Mouse (Mus musculus): ENCODE data around the gene Taf6l. TPM values are rescaled to one million over a fixed set of nuclear protein-coding genes. Genes with fewer than 3 reads are reported as not detected.

The Taf6l gene
- polyA plus RNA-seq (2012; rRNA removed) = 14.1 and 15.6 TPM in 2 replicates

GRCm38 (mm10) chr19:8786008-8786781 is at the start of gene Taf6l:
Taf6l (minus strand) TSS chr19:8786417.
- no peak within 1 kb of the TSS for H3K27ac ChIP-seq (ENCODE audit: insufficient read depth, low read length)
- under 1% methylated on average over 32 of the region's 32 CpGs for WGBS

DNA sequence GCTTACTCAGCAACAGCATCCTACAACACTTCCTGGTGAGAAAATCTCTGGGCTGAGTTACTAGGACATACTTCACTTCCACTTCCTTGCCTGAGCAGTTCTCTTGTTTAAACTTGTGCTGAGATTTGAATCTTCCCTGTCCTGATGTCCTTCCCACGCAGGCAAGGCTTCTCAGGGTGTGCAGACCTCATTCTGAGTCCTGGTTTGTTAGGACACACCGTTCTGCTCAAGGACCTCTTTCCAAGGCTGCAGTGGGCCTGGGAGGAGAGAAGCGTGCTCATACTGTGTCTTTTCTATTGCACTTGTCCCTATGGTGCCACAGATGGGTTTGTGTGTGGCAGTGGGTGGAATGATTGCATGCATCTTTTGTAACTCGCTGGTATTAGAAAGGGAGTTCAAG is 46.8 kb upstream of the Taf6l start:
- 80% methylated on average over 4 of the region's 4 CpGs for WGBS
- Histone ChIP-seq H3K27me3 (ENCODE audit: control insufficient read depth, insufficient read depth, low read length) (no peaks in the 10 kb centered on the region), H3K4me3 (replicated peaks; ENCODE audit: insufficient read depth, low read depth, low read length) (no peak overlapping the region), H3K4me1 (ENCODE audit: control insufficient read depth, insufficient read depth, low read length) (0 out of 2 replicates have a peak, but pooled peaks cover 2% of the 10 kb centered on the region), H3K27ac (ENCODE audit: insufficient read depth, low read length) (no peak overlapping the region)
- no peak for DNase-seq
- TF ChIP-seq CTCF (IDR thresholded peaks at IDR 0.05; ENCODE audit: borderline replicate concordance, insufficient read depth, low read depth, low read length) (no peak), POLR2A (IDR thresholded peaks at IDR 0.05; ENCODE audit: borderline replicate concordance, insufficient read depth, low read length) (no peak)

More at GRCm38 (mm10) chr19:8786008-8786781, at the start of gene Taf6l:
- Histone ChIP-seq H3K4me3 (replicated peaks; ENCODE audit: insufficient read depth, low read depth, low read length) (peak within 1 kb of the TSS; percentile 91), H3K4me1 (ENCODE audit: control insufficient read depth, insufficient read depth, low read length) (peaks cover 3% of the 10 kb centered on the region; the same call in 1 of the 2 replicates), H3K27me3 (ENCODE audit: control insufficient read depth, insufficient read depth, low read length) (no peaks in the 10 kb centered on the region)
- peak; percentile 90 to 95 for DNase-seq
- no peak; the same call in 1 of the 2 replicates for TF ChIP-seq CTCF (IDR thresholded peaks at IDR 0.05; ENCODE audit: borderline replicate concordance, insufficient read depth, low read depth, low read length)
- TF ChIP-seq POLR2A (IDR thresholded peaks at IDR 0.05; ENCODE audit: borderline replicate concordance, insufficient read depth, low read length) = peak; percentile 45; the same call in 1 of the 2 replicates

DNA sequence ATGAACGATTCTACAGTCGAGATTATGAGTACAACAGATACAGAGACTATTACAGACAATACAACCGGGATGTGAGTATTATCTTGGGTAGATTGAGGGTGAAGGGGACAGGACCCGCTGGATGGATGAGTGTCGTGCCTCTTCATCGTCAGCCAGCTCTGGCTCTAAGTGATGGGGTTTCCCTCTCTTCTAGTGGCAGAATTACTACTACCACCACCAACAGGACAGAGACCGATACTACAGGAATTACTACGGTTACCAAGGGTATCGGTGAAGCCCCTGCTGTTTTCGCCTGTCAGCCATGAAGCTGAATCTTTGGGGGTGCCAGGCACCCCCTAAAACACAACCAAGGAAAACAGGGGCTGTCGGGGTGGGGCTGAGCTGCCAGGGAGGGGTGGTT is 45.0 kb upstream of the Taf6l start:
- Histone ChIP-seq H3K27me3 (ENCODE audit: control insufficient read depth, insufficient read depth, low read length) (no peaks in the 10 kb centered on the region), H3K27ac (ENCODE audit: insufficient read depth, low read length) (no peak overlapping the region), H3K4me3 (replicated peaks; ENCODE audit: insufficient read depth, low read depth, low read length) (no peak overlapping the region), H3K4me1 (ENCODE audit: control insufficient read depth, insufficient read depth, low read length) (0 out of 2 replicates have a peak, but pooled peaks cover 2% of the 10 kb centered on the region)
- no peak for DNase-seq
- TF ChIP-seq CTCF (IDR thresholded peaks at IDR 0.05; ENCODE audit: borderline replicate concordance, insufficient read depth, low read depth, low read length) (no peak), POLR2A (IDR thresholded peaks at IDR 0.05; ENCODE audit: borderline replicate concordance, insufficient read depth, low read length) (no peak)
- 55% methylated on average over 11 of the region's 11 CpGs for WGBS

GRCm38 (mm10) chr19:8830664-8831063 is 44.4 kb upstream of the Taf6l start:
- TF ChIP-seq CTCF (IDR thresholded peaks at IDR 0.05; ENCODE audit: borderline replicate concordance, insufficient read depth, low read depth, low read length) (no peak), POLR2A (IDR thresholded peaks at IDR 0.05; ENCODE audit: borderline replicate concordance, insufficient read depth, low read length) (no peak)
- no peak overlapping the region for H3K4me3 ChIP-seq (replicated peaks; ENCODE audit: insufficient read depth, low read depth, low read length)
- WGBS = 19% methylated on average over 8 of the region's 8 CpGs
- H3K27ac ChIP-seq (ENCODE audit: insufficient read depth, low read length) = no peak overlapping the region
- no peaks in the 10 kb centered on the region for H3K27me3 ChIP-seq (ENCODE audit: control insufficient read depth, insufficient read depth, low read length)
- 0 out of 2 replicates have a peak, but pooled peaks cover 2% of the 10 kb centered on the region for H3K4me1 ChIP-seq (ENCODE audit: control insufficient read depth, insufficient read depth, low read length)
- DNase-seq = no peak

DNA sequence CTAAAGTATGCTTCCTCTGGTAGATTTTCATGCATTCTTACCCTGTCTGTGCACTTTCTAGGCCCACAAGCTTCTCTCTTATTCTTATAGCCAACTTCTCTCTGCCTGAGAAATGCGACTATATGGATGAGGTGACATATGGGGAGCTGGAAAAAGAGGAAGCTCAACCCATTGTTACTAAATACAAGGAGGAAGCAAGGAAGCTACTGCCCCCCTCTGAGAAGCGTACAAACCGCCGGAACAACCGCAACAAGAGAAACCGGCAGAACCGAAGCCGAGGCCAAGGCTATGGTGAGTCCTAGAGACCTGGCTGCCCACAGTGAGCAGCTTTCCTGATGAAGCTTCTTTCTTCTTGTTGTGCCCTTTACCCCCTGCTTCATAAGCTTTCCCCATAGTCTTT is 43.4 kb upstream of the Taf6l start, which contains the start of gene AC129217.1:
Gene AC129217.1 (plus strand): TSS at position 114 of the 400 bp plus-strand sequence.
- H3K27me3 ChIP-seq (ENCODE audit: control insufficient read depth, insufficient read depth, low read length) = no peaks in the 10 kb centered on the region
- 0 out of 2 replicates have a peak, but pooled peaks cover 2% of the 10 kb centered on the region for H3K4me1 ChIP-seq (ENCODE audit: control insufficient read depth, insufficient read depth, low read length)
- 66% methylated on average over 8 of the region's 8 CpGs for WGBS
- TF ChIP-seq POLR2A (IDR thresholded peaks at IDR 0.05; ENCODE audit: borderline replicate concordance, insufficient read depth, low read length) (no peak), CTCF (IDR thresholded peaks at IDR 0.05; ENCODE audit: borderline replicate concordance, insufficient read depth, low read depth, low read length) (no peak)
- H3K27ac ChIP-seq (ENCODE audit: insufficient read depth, low read length) = no peak within 1 kb of the TSS
- no peak within 1 kb of the TSS for H3K4me3 ChIP-seq (replicated peaks; ENCODE audit: insufficient read depth, low read depth, low read length)
- no peak for DNase-seq

- TF ChIP-seq CTCF (IDR thresholded peaks at IDR 0.05; ENCODE audit: borderline replicate concordance, insufficient read depth, low read depth, low read length) (no peak), POLR2A (IDR thresholded peaks at IDR 0.05; ENCODE audit: borderline replicate concordance, insufficient read depth, low read length) (no peak)
- 7% methylated on average over 8 of the region's 8 CpGs for WGBS
These were observed 36.5 kb upstream of the Taf6l start for GRCm38 (mm10) chr19:8822696-8823095.

GRCm38 (mm10) chr19:8821146-8821545 is 34.9 kb upstream of the Taf6l start:
- WGBS = under 1% methylated on average over 7 of the region's 7 CpGs
- peak overlapping the region; percentile 95 for H3K27ac ChIP-seq (ENCODE audit: insufficient read depth, low read length)

More at GRCm38 (mm10) chr19:8822696-8823095, 36.5 kb upstream of the Taf6l start:
- no peaks in the 10 kb centered on the region; the same call in 1 of the 2 replicates for H3K4me1 ChIP-seq (ENCODE audit: control insufficient read depth, insufficient read depth, low read length)
- H3K27me3 ChIP-seq (ENCODE audit: control insufficient read depth, insufficient read depth, low read length) = no peaks in the 10 kb centered on the region
- H3K27ac ChIP-seq (ENCODE audit: insufficient read depth, low read length) = no peak overlapping the region
- H3K4me3 ChIP-seq (replicated peaks; ENCODE audit: insufficient read depth, low read depth, low read length) = peak overlapping the region; percentile 32
- DNase-seq = peak; percentile 73 to 81

More at GRCm38 (mm10) chr19:8821146-8821545, 34.9 kb upstream of the Taf6l start:
- Histone ChIP-seq H3K27me3 (ENCODE audit: control insufficient read depth, insufficient read depth, low read length) (no peaks in the 10 kb centered on the region), H3K4me3 (replicated peaks; ENCODE audit: insufficient read depth, low read depth, low read length) (peak overlapping the region; percentile 86), H3K4me1 (ENCODE audit: control insufficient read depth, insufficient read depth, low read length) (no peaks in the 10 kb centered on the region; the same call in 1 of the 2 replicates)
- DNase-seq = no peak
- TF ChIP-seq POLR2A (IDR thresholded peaks at IDR 0.05; ENCODE audit: borderline replicate concordance, insufficient read depth, low read length) (no peak), CTCF (IDR thresholded peaks at IDR 0.05; ENCODE audit: borderline replicate concordance, insufficient read depth, low read depth, low read length) (no peak)

Measured in cerebellum, adult 2 months (tissue).